Mouse (Mus musculus) bone marrow macrophage, adult 2 months (primary cell): ENCODE data around the gene Kif22. TPM values are rescaled to one million over a fixed set of nuclear protein-coding genes. Genes with fewer than 3 reads are reported as not detected.

Experiments
- H3K27ac ChIP-seq: 2 replicates; pipeline ENCODE4 v1.5.1; 2012; ENCODE audit warnings: low read depth, low read length; ENCODE audit not compliant: insufficient read depth
- H3K4me1 ChIP-seq: 2 replicates; pipeline ENCODE4 v1.6.1; 2012; ENCODE audit warnings: low read length; ENCODE audit not compliant: control insufficient read depth, insufficient read depth
- H3K4me3 ChIP-seq: 2 replicates; pipeline ENCODE4 v1.5.1; 2012; ENCODE audit warnings: mild to moderate bottlenecking, low read length, moderate library complexity; ENCODE audit not compliant: insufficient read depth
- CTCF ChIP-seq: IDR thresholded peaks from 2 replicates; pipeline ENCODE4 v1.5.1; 2012; ENCODE audit warnings: low read depth, mild to moderate bottlenecking, low read length, moderate library complexity
- POLR2A ChIP-seq: IDR thresholded peaks from 2 replicates; pipeline ENCODE4 v1.6.1; 2012; ENCODE audit warnings: mild to moderate bottlenecking, low read depth, low read length, borderline replicate concordance
- polyA plus RNA-seq: library from polyadenylated mRNA; stranded (reverse); fragments of >200 nt; gene quantifications from 2 replicates; pipeline ENCODE4 v1.2.4, GENCODE M21; 2012; ENCODE audit not compliant: missing spikeins, insufficient read depth, insufficient read length

The Kif22 gene
- polyA plus RNA-seq, 1 experiment = 40.8 TPM

- TF ChIP-seq CTCF (peak; percentile 99), POLR2A (no peak)
- Histone ChIP-seq H3K4me1 (peaks cover 27% of the 10 kb centered on the region), H3K4me3 (peak within 1 kb of the TSS; percentile 74), H3K27ac (peak within 1 kb of the TSS; percentile 84)
Observed at GRCm38 (mm10) chr7:127016971-127017949, 25.0 kb downstream of the Kif22 start, which contains the start of gene Pagr1a. TSS of gene Pagr1a (minus strand) at chr7:127017352.

- Histone ChIP-seq H3K27ac (peak overlapping the region; percentile 84), H3K4me1 (peaks cover 29% of the 10 kb centered on the region), H3K4me3 (peak overlapping the region; percentile 74)
- no peak for TF ChIP-seq POLR2A
- TF ChIP-seq CTCF = no peak
Observed at GRCm38 (mm10) chr7:127016486-127016938, 25.8 kb downstream of the Kif22 start.

- Histone ChIP-seq H3K4me1 (peaks cover 31% of the 10 kb centered on the region), H3K4me3 (peak within 1 kb of the TSS; percentile 74), H3K27ac (peak within 1 kb of the TSS; percentile 84)
- TF ChIP-seq CTCF (no peak), POLR2A (no peak)
Observed at GRCm38 (mm10) chr7:127016481-127016485, 26.0 kb downstream of the Kif22 start, which contains the start of gene Pagr1b. TSS of gene Pagr1b (minus strand) at chr7:127016484.

- H3K27ac ChIP-seq = peak overlapping the region; percentile 84
- TF ChIP-seq POLR2A (no peak), CTCF (no peak)
- H3K4me1 ChIP-seq = peaks cover 33% of the 10 kb centered on the region
- H3K4me3 ChIP-seq = peak overlapping the region; percentile 74
Observed at GRCm38 (mm10) chr7:127016081-127016480, 26.2 kb downstream of the Kif22 start.

- Histone ChIP-seq H3K27ac (no peak overlapping the region), H3K4me1 (peaks cover 43% of the 10 kb centered on the region), H3K4me3 (no peak overlapping the region)
- TF ChIP-seq CTCF = no peak
- TF ChIP-seq POLR2A = no peak
Observed at GRCm38 (mm10) chr7:127014993-127015392, 27.3 kb downstream of the Kif22 start.

- TF ChIP-seq POLR2A (no peak), CTCF (no peak)
Observed at GRCm38 (mm10) chr7:127014320-127014719, 28.0 kb downstream of the Kif22 start, which contains the start of gene Mvp. TSS of gene Mvp (minus strand) at chr7:127014621.

GRCm38 (mm10) chr7:127013385-127013784 is 28.9 kb downstream of the Kif22 start:
- no peak overlapping the region for H3K27ac ChIP-seq
- H3K4me3 ChIP-seq = peak overlapping the region; percentile 95

More at GRCm38 (mm10) chr7:127014320-127014719, 28.0 kb downstream of the Kif22 start, which contains the start of gene Mvp:
- H3K4me1 ChIP-seq = peaks cover 49% of the 10 kb centered on the region
- peak within 1 kb of the TSS; percentile 83 for H3K27ac ChIP-seq
- peak within 1 kb of the TSS; percentile 95 for H3K4me3 ChIP-seq

GRCm38 (mm10) chr7:127012845-127013244 is 29.4 kb downstream of the Kif22 start:
- H3K27ac ChIP-seq = no peak overlapping the region

More at GRCm38 (mm10) chr7:127013385-127013784, 28.9 kb downstream of the Kif22 start:
- peaks cover 57% of the 10 kb centered on the region for H3K4me1 ChIP-seq
- TF ChIP-seq POLR2A (no peak), CTCF (no peak)

GRCm38 (mm10) chr7:127012374-127012773 is 29.9 kb downstream of the Kif22 start:
- Histone ChIP-seq H3K4me3 (no peak overlapping the region), H3K4me1 (peaks cover 67% of the 10 kb centered on the region), H3K27ac (no peak overlapping the region)
- TF ChIP-seq POLR2A (no peak), CTCF (no peak)

More at GRCm38 (mm10) chr7:127012845-127013244, 29.4 kb downstream of the Kif22 start:
- Histone ChIP-seq H3K4me1 (peaks cover 62% of the 10 kb centered on the region), H3K4me3 (peak overlapping the region; percentile 95)
- TF ChIP-seq CTCF (no peak), POLR2A (no peak)

GRCm38 (mm10) chr7:127011717-127012116 is 30.6 kb downstream of the Kif22 start:
- H3K4me3 ChIP-seq = no peak overlapping the region
- H3K4me1 ChIP-seq = peaks cover 69% of the 10 kb centered on the region
- no peak overlapping the region for H3K27ac ChIP-seq
- TF ChIP-seq POLR2A (no peak), CTCF (peak; percentile 13; the same call in 1 of the 2 replicates)
